Mouse (Mus musculus): ENCODE measurements at regions not wholly inside any gene's neighbourhood (a gene's known extent, or its start where the extent isn't known, plus 50 kb on each side); places are given as distances from the start of the nearest gene placed in this dataset.

GRCm38 (mm10) chr12:106480281-106481060 is 470.4 kb downstream of the Vrk1 start:
- no peak for DNase-seq (ENCODE audit: low read depth, low spot score)

GRCm38 (mm10) chr12:106501622-106502327 is 491.7 kb downstream of the Vrk1 start:
- DNase-seq (ENCODE audit: low read depth, low spot score), result no peak

GRCm38 (mm10) chr12:106504285-106504684 is 494.3 kb downstream of the Vrk1 start:
- DNase-seq (ENCODE audit: low read depth, low spot score), result no peak

GRCm38 (mm10) chr12:106514057-106514456 is 504.0 kb downstream of the Vrk1 start:
- no peak for DNase-seq (ENCODE audit: low read depth, low spot score)

- peak; percentile 46 for DNase-seq (ENCODE audit: low read depth, low spot score)
Observed at GRCm38 (mm10) chr12:106515257-106515788, 505.3 kb downstream of the Vrk1 start.

GRCm38 (mm10) chr12:106519141-106519540 is 509.1 kb downstream of the Vrk1 start:
- DNase-seq (ENCODE audit: low read depth, low spot score), result no peak

- DNase-seq (ENCODE audit: low read depth, low spot score), result no peak
Observed at GRCm38 (mm10) chr12:106524411-106524810, 514.4 kb downstream of the Vrk1 start.

GRCm38 (mm10) chr12:106527116-106527515 is 517.1 kb downstream of the Vrk1 start:
- no peak for DNase-seq (ENCODE audit: low read depth, low spot score)

- DNase-seq (ENCODE audit: low read depth, low spot score), result no peak
Observed at GRCm38 (mm10) chr12:106527699-106528434, 517.8 kb downstream of the Vrk1 start.

- DNase-seq (ENCODE audit: low read depth, low spot score), result no peak
Observed at GRCm38 (mm10) chr12:106528521-106528920, 518.5 kb downstream of the Vrk1 start.

GRCm38 (mm10) chr12:106529175-106529574 is 519.1 kb downstream of the Vrk1 start:
- DNase-seq (ENCODE audit: low read depth, low spot score), result no peak

GRCm38 (mm10) chr12:106535086-106535485 is 525.1 kb downstream of the Vrk1 start:
- no peak for DNase-seq (ENCODE audit: low read depth, low spot score)

GRCm38 (mm10) chr12:106535628-106536288 is 525.7 kb downstream of the Vrk1 start:
- DNase-seq (ENCODE audit: low read depth, low spot score), result no peak

- DNase-seq (ENCODE audit: low read depth, low spot score), result no peak
Observed at GRCm38 (mm10) chr12:106536289-106536636, 526.2 kb downstream of the Vrk1 start.

GRCm38 (mm10) chr12:106540003-106540402 is 530.0 kb downstream of the Vrk1 start:
- DNase-seq (ENCODE audit: low read depth, low spot score), result no peak

- no peak for DNase-seq (ENCODE audit: low read depth, low spot score)
Observed at GRCm38 (mm10) chr12:106559566-106559965, 549.5 kb downstream of the Vrk1 start.

GRCm38 (mm10) chr12:106565263-106565681 is 555.2 kb downstream of the Vrk1 start:
- DNase-seq (ENCODE audit: low read depth, low spot score), result no peak

- DNase-seq (ENCODE audit: low read depth, low spot score), result no peak
Observed at GRCm38 (mm10) chr12:106566361-106566760, 556.3 kb downstream of the Vrk1 start.

GRCm38 (mm10) chr12:106567116-106567515 is 557.1 kb downstream of the Vrk1 start:
- no peak for DNase-seq (ENCODE audit: low read depth, low spot score)

GRCm38 (mm10) chr12:106568541-106569085 is 558.6 kb downstream of the Vrk1 start:
- DNase-seq (ENCODE audit: low read depth, low spot score), result no peak

- no peak for DNase-seq (ENCODE audit: low read depth, low spot score)
Observed at GRCm38 (mm10) chr12:106572956-106573355, 562.9 kb downstream of the Vrk1 start.
